Mouse (Mus musculus): ENCODE data around the gene AI854703.

Gene AI854703

GRCm38 (mm10) chr6:48626464-48626863 is at the start of gene AI854703:
Gene AI854703 (plus strand): TSS chr6:48626764.
- no peak for DNase-seq

- DNase-seq, result no peak
Observed at GRCm38 (mm10) chr6:48578736-48579135, 47.8 kb upstream of the AI854703 start.

- DNase-seq, result no peak
Observed at GRCm38 (mm10) chr6:48579215-48579648, 47.3 kb upstream of the AI854703 start.

- DNase-seq, result no peak
Observed at GRCm38 (mm10) chr6:48581257-48581656, 45.3 kb upstream of the AI854703 start.

- peak; percentile 71 for DNase-seq
Observed at GRCm38 (mm10) chr6:48582037-48582436, 44.5 kb upstream of the AI854703 start.

- DNase-seq, result no peak
Observed at GRCm38 (mm10) chr6:48589194-48589750, 37.3 kb upstream of the AI854703 start, which contains the start of gene Gm45021. Gene Gm45021 (plus strand): TSS chr6:48589610.

- DNase-seq, result peak; percentile 61
Observed at GRCm38 (mm10) chr6:48591221-48591845, 35.2 kb upstream of the AI854703 start.

GRCm38 (mm10) chr6:48591871-48592270 is 34.7 kb upstream of the AI854703 start:
- no peak for DNase-seq

GRCm38 (mm10) chr6:48593158-48594042 is 33.2 kb upstream of the AI854703 start, which contains the start of the genes Repin1 and Gm44965:
Gene Repin1 (plus strand): TSS chr6:48593883.
Gene Gm44965 (plus strand): TSS chr6:48593941.
- DNase-seq, result peak; percentile 97

- DNase-seq, result peak; percentile 78
Observed at GRCm38 (mm10) chr6:48594043-48594738, 32.4 kb upstream of the AI854703 start.

- DNase-seq, result no peak
Observed at GRCm38 (mm10) chr6:48595278-48595677, 31.3 kb upstream of the AI854703 start.

- no peak for DNase-seq
Observed at GRCm38 (mm10) chr6:48596545-48597232, 29.9 kb upstream of the AI854703 start.

- no peak for DNase-seq
Observed at GRCm38 (mm10) chr6:48597233-48597625, 29.3 kb upstream of the AI854703 start.

- no peak for DNase-seq
Observed at GRCm38 (mm10) chr6:48600594-48600993, 26.0 kb upstream of the AI854703 start.

GRCm38 (mm10) chr6:48601271-48602079 is 25.1 kb upstream of the AI854703 start, which contains the start of gene Zfp775:
Gene Zfp775 (plus strand): TSS chr6:48602063.
- DNase-seq, result peak; percentile 98

GRCm38 (mm10) chr6:48602080-48602741 is 24.4 kb upstream of the AI854703 start:
- peak; percentile 56 for DNase-seq

- no peak for DNase-seq
Observed at GRCm38 (mm10) chr6:48608124-48608523, 18.4 kb upstream of the AI854703 start.

- DNase-seq, result no peak
Observed at GRCm38 (mm10) chr6:48609512-48609911, 17.1 kb upstream of the AI854703 start.

GRCm38 (mm10) chr6:48610657-48611056 is 15.9 kb upstream of the AI854703 start:
- DNase-seq, result no peak

GRCm38 (mm10) chr6:48613464-48613863 is 13.1 kb upstream of the AI854703 start:
- no peak for DNase-seq

- no peak for DNase-seq
Observed at GRCm38 (mm10) chr6:48614756-48615155, 11.8 kb upstream of the AI854703 start.
